Mouse (Mus musculus): ENCODE data around the gene Rnf133.

Rnf133 gene

DNA sequence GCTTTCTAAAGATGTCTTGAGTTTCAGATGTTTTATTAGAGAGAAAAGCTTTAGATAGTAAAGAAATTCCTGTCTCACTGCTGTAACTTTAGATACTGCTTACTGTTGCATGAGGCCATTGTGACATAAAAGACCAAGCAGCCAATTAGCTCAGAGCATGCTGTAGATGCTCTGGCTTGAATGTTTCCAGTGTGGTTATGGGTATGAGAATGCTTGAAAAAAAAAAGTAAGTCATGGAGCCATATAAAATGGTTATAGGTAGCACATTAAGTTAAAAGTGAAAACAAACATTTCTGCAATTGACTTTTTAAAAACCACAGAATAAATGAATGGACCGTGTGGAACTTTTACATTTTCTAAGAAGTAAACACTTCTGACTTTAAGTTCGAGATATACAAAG, at the start of gene Rnf133:
TSS of gene Rnf133 (minus strand) at position 101 of the 400 bp plus-strand sequence.
- DNase-seq (ENCODE audit: low spot score) = no peak

DNA sequence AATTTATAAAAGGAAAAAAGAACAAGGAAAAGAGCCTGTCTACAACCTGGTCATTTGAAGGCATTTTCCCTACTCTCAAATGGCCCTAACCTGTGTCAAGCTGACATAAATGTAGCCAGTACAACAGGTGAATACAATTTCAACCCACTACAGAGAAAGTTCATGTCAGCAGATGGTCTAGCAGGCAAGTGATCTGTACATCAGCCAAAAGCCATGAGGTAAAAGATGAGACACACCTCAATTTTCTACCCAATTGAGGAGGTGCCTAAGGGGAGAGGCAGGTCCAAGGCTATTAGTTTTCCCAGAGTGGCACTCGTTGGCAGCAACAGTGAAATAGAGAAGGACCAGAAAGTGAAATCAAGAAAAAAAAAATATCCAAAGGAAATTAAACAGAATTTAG, 28.1 kb upstream of the Rnf133 start:
- DNase-seq (ENCODE audit: low spot score) = no peak

DNA sequence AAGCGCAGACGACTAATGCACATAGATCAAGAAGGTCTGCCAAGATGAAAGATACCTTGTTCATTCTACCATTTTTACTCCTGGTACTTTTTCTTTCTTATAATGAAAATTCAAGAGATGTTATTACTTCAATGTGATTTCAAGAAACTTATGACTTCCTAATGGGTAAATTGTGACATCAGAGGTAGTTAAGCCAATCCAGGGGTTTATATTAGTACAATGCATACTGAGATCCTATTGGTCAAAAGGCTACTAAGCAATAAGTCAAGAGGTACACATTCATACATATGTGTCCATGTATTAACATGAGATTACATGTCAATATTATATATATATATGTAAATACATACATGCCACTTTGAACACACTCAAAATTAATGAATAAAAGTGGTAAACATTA, 4.9 kb upstream of the Rnf133 start, which contains the start of gene Rnf148:
TSS of gene Rnf148 (minus strand) at position 101 of the 400 bp plus-strand sequence.
- DNase-seq (ENCODE audit: low spot score) = no peak

DNA sequence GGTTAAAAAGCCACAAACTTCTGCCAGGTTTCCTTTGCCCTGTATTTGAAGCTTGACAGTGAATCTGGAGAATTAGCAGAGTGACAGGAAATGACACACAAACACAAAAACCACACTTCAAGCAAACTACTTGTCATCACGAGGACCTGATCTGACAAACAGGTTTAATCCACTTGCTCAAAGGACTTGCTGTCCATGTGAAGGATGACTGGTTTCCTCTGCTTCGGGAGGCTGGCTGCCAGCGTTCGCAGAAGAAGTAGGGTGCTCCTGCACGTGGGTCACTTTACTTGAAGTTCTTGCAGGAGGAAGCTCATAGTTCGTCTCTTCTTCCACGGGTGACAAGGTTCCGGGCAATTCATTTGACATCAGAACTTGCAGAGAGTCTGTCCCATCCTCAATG, 1.4 kb downstream of the Rnf133 start:
- DNase-seq (ENCODE audit: low spot score) = no peak

DNA sequence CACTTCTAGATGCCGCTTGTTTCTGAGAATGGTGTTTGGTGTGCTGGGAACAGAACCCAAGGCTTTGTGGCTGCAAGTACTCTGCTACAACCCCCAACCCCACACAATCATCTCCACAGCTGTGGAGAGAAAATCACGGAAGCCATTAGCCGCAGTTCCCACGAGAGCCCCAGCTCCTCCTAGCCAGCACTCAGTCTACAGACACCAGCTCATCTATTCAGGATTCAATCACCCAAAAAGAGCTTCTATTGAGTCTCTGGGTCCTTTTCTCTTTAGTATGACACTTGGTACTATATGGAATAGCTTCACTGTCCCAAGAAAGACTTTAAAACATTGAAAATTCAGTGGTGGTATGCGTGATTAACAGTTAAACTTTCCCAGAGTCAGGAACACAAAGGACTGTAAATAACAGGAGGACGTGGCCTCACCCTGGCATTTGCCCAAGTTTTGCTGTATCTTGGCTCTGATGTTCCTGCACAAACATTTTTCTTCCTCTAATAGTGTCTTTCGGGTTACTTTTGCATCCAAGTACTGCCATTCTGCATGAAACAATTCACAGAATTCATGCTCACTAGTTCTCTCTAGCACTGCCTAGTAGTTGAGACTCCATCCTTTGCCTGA, 2.4 kb downstream of the Rnf133 start:
- no peak for DNase-seq (ENCODE audit: low spot score)

DNA sequence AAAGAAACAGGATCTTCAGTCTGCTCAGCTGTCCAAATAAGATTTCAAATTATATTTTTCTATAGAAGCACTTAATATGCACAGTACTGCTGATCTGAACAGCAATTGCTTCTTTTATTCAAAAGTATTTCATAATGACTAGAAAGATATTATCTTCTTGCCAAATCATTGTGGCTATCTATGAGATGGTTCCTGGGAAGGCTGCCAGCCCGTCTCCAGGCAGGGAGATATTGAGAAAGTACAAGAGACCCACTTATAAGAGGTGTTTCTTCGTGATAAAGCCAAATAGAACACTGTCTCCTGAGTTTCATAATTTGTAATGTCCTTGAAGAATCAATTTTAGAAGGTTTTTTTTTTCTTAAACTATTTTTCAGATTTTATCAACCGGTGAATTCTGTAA, 13.0 kb downstream of the Rnf133 start:
- no peak for DNase-seq (ENCODE audit: low spot score)

DNA sequence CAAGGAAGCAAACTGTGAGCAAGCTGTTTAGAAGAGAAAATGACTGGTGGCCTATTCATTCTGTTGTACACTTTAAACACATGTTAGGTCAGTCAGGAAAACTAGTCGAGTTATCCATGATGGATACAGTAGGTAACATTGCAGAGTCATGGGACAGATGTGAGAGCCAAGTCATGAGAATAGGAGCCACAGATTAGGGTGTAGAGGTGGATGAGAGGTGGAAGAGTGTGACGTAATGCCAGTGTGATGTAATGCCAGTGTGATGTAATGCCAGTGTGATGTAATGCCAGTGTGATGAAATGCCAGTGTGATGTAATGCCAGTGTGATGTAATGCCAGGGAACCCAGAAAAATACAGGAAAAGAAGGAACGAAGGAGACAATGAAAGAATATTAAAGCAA, 14.9 kb downstream of the Rnf133 start:
- no peak for DNase-seq (ENCODE audit: low spot score)

DNA sequence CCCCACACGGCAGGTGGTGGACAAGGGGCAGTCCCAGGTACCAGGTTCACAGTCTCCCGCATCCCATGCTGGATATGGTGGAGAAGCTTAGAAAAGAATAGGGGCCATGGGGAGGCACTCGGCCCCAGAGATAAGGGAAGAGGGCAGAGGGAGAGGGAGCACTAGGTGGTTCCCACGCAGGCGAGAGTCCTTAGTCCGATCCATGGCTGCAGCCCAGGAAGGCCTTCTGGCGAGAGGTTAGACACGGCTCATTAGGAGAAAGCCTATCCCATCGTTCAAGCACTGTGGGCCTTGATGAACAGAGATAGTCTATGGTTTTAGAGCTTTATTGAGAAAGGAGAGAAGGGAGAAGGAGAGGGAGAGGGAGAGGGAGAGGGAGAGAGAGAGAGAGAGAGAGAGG, 16.1 kb downstream of the Rnf133 start:
- no peak for DNase-seq (ENCODE audit: low spot score)

DNA sequence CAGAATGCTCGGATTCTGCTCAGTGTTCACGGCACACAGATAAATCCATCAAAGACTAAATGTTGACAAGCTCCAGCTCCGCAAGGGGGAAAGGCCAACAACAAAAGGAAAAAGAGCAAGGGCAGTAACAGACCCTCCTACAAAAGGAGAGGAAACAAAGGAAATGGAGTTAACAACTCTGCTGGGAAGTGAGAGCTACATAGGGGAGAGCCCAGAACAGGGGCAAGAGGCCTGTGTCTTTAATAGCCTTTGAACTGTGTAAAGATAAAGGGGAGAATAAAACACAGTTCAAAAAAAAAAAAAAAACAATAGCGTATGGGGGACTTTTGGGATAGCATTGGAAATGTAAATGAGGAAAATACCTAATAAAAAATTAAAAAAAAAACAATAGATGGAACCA, 19.6 kb downstream of the Rnf133 start:
- no peak for DNase-seq (ENCODE audit: low spot score)
